Mouse (Mus musculus) megakaryocyte, embryonic 14.5 days (primary cell): ENCODE measurements around the gene C130050O18Rik.

ENCODE experiments used
- FLI1 ChIP-seq: IDR thresholded peaks from 2 replicates; pipeline ENCODE4 v1.6.1; 2012; ENCODE audit warnings: low read length, inconsistent platforms, mixed read lengths
- GATA1 ChIP-seq: IDR thresholded peaks from 3 replicates; pipeline ENCODE4 v1.6.1; 2012; ENCODE audit warnings: mixed read lengths, low read length, inconsistent platforms, borderline replicate concordance

GRCm38 (mm10) chr5:139384531-139384930, 20.5 kb upstream of the C130050O18Rik start:
- TF ChIP-seq GATA1 (no peak), FLI1 (no peak)
